Mouse (Mus musculus): ENCODE data around the gene Slc17a8. TPM values are rescaled to one million over a fixed set of nuclear protein-coding genes. Genes with fewer than 3 reads are reported as not detected.

The Slc17a8 gene
- not detected for polyA plus RNA-seq (2017; shearing (Covaris generic))

GRCm38 (mm10) chr10:89621129-89621528 is at the start of gene Slc17a8:
Slc17a8 (minus strand) TSS chr10:89621253.

DNA sequence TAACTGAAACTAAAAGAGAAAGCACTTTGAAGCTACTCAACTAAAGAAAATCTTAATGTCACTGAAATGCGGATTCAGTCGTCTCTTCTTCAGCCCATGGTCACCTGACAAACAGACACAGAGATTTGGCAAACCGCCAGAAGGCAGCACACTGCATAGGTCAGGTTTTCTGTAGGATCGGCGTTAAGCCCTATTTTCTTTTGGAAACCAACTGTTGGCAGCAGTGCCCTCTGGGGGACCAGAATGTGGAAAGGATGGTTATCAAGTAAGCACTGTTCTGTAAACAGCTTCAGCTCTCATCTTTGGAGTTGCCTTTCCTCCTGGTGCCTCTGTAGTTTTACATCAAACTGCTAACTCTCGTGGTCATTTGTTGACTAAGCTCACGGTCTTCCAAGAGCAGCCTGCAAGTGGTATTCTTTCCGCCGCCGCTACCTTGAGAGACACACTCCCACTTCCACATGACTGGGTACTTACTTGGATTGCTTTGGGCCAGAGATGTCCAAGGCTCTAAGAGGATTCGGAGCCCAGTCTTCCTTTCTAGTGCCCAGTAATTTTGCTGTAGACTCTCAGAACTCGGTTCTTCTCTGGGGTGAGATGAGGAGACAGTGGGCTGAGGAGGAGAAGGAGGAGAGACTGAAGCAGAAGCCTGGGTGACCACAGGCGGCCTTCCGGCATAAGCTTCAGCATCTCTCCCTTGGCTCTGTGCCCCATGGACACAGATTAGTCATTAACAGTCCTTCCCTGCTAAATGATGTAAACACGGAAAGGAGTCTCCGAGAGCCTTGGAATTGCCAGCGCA is 87.9 kb downstream of the Slc17a8 start, which contains the start of gene Nr1h4:
Nr1h4 (minus strand) TSS at position 657 of the 799 bp plus-strand sequence.

Other genes starting within 250 kb of the Slc17a8 start
- 1.8 TPM for gene Gas2l3, start 177.3 kb downstream of the Slc17a8 start, polyA plus RNA-seq (2017; shearing (Covaris generic))
- not detected for gene Nr1h4, start 87.7 kb downstream of the Slc17a8 start, polyA plus RNA-seq (2017; shearing (Covaris generic))
- 21.3 TPM for gene Scyl2, start 65.0 kb upstream of the Slc17a8 start, polyA plus RNA-seq (2017; shearing (Covaris generic))
- 31.9 TPM for gene Actr6, start 111.0 kb upstream of the Slc17a8 start, polyA plus RNA-seq (2017; shearing (Covaris generic))
- 24.2 TPM for gene Uhrf1bp1l, start 123.7 kb upstream of the Slc17a8 start, polyA plus RNA-seq (2017; shearing (Covaris generic))

Data from activated CD4-positive, CD25-positive, alpha-beta regulatory T cell, adult 9 weeks (primary cell).